Mouse (Mus musculus) urinary bladder, postnatal 4 days (tissue): ENCODE results near the gene Eme1.

Source experiments
- DNase-seq, 2 experiments: peaks; one replicate each; pipeline ENCODE4 v3.0.0; 2021 to 2022; ENCODE audit warnings: low spot score in 2 of 2

Gene Eme1

GRCm38 (mm10) chr11:94646457-94646856 lies 7.3 kb downstream of the Eme1 start:
- DNase-seq = no peak

GRCm38 (mm10) chr11:94644461-94645219 lies 9.1 kb downstream of the Eme1 start:
- no peak for DNase-seq

GRCm38 (mm10) chr11:94634431-94634830 lies 19.3 kb downstream of the Eme1 start:
- no peak for DNase-seq

GRCm38 (mm10) chr11:94632988-94633387 lies 20.8 kb downstream of the Eme1 start:
- DNase-seq = no peak

GRCm38 (mm10) chr11:94631969-94632368 lies 21.8 kb downstream of the Eme1 start:
- DNase-seq = no peak

GRCm38 (mm10) chr11:94630199-94631011 lies 23.4 kb downstream of the Eme1 start:
- peak; percentile 52 to 62 for DNase-seq

- DNase-seq = no peak
Observed at GRCm38 (mm10) chr11:94629884-94630198, 23.9 kb downstream of the Eme1 start.

GRCm38 (mm10) chr11:94629199-94629883 lies 24.4 kb downstream of the Eme1 start, which contains the start of gene Lrrc59:
Gene Lrrc59 (plus strand): TSS chr11:94629767.
- peak; percentile 94 to 97 for DNase-seq

GRCm38 (mm10) chr11:94622162-94622561 lies 31.6 kb downstream of the Eme1 start:
- DNase-seq = no peak

GRCm38 (mm10) chr11:94621458-94621852 lies 32.3 kb downstream of the Eme1 start:
- DNase-seq = no peak

- no peak for DNase-seq
Observed at GRCm38 (mm10) chr11:94620766-94621457, 32.9 kb downstream of the Eme1 start.

- no peak for DNase-seq
Observed at GRCm38 (mm10) chr11:94617646-94618045, 36.1 kb downstream of the Eme1 start.

GRCm38 (mm10) chr11:94615494-94615893 lies 38.3 kb downstream of the Eme1 start:
- DNase-seq = no peak

GRCm38 (mm10) chr11:94614603-94615002 lies 39.2 kb downstream of the Eme1 start:
- DNase-seq = no peak

GRCm38 (mm10) chr11:94610744-94611740 lies 42.7 kb downstream of the Eme1 start:
- no peak for DNase-seq

GRCm38 (mm10) chr11:94602356-94602955 lies 51.3 kb downstream of the Eme1 start:
- DNase-seq = no peak

- peak; percentile 80 to 83 for DNase-seq
Observed at GRCm38 (mm10) chr11:94601321-94602281, 52.2 kb downstream of the Eme1 start, which contains the start of gene Acsf2. Gene Acsf2 (minus strand): TSS chr11:94601871.

GRCm38 (mm10) chr11:94600447-94600846 lies 53.3 kb downstream of the Eme1 start:
- no peak for DNase-seq
